Mouse (Mus musculus) limb, embryonic 14.5 days (tissue): Measurements from ENCODE around the gene Ubr1. TPM values are rescaled to one million over a fixed set of nuclear protein-coding genes. Genes with fewer than 3 reads are reported as not detected.

ENCODE experiments used
- ATAC-seq: fragments of 200-750 bp; cut with Nextera tagmentation; 2 replicates; pipeline ENCODE4 v1.8.0; 2017; ENCODE audit warnings: low read depth, moderate number of reproducible peaks, moderate TSS enrichment; ENCODE audit not compliant: low FRiP score
- DNase-seq: peaks from one replicate; pipeline ENCODE4 v3.0.0-alpha.2; 2015; ENCODE audit warnings: low spot score
- H3K27ac ChIP-seq: fragments of 300-500 bp; sonication (generic); replicated peaks from 2 replicates; pipeline ENCODE4 v1.5.1; 2014; ENCODE audit warnings: low read depth, mild to moderate bottlenecking, low read length, moderate library complexity, mixed read lengths
- H3K27me3 ChIP-seq: fragments of 300-500 bp; sonication (generic); 2 replicates; pipeline ENCODE4 v1.6.1; 2014; ENCODE audit warnings: low read length, mixed read lengths; ENCODE audit not compliant: control insufficient read depth, insufficient read depth
- H3K36me3 ChIP-seq: fragments of 300-500 bp; sonication (generic); 2 replicates; pipeline ENCODE4 v1.6.1; 2014; ENCODE audit warnings: mild to moderate bottlenecking, low read length, moderate library complexity, mixed read lengths; ENCODE audit not compliant: control insufficient read depth, insufficient read depth
- H3K4me1 ChIP-seq: fragments of 300-500 bp; sonication (generic); 2 replicates; pipeline ENCODE4 v1.6.1; 2014; ENCODE audit warnings: antibody characterized with exemption, low read length, mixed read lengths; ENCODE audit not compliant: control insufficient read depth, insufficient read depth
- H3K4me2 ChIP-seq: fragments of 300-500 bp; sonication (generic); replicated peaks from 2 replicates; pipeline ENCODE4 v1.6.1; 2014; ENCODE audit warnings: low read depth, mild to moderate bottlenecking, low read length, moderate library complexity; ENCODE audit not compliant: severe bottlenecking
- H3K4me3 ChIP-seq: fragments of 300-500 bp; sonication (generic); replicated peaks from 2 replicates; pipeline ENCODE4 v1.5.1; 2014; ENCODE audit warnings: low read length
- H3K9ac ChIP-seq: fragments of 300-500 bp; sonication (generic); 2 replicates; pipeline ENCODE4 v1.6.1; 2014; ENCODE audit warnings: mild to moderate bottlenecking, low read depth, low read length, moderate library complexity; ENCODE audit not compliant: severe bottlenecking
- H3K9me3 ChIP-seq: fragments of 300-500 bp; sonication (generic); 2 replicates; pipeline ENCODE4 v1.6.1; 2016; ENCODE audit warnings: low read length; ENCODE audit not compliant: control insufficient read depth
- POLR2A ChIP-seq: fragments of 200-500 bp; IDR thresholded peaks from 2 replicates; pipeline ENCODE4 v1.8.0; 2012; ENCODE audit warnings: inconsistent platforms, mild to moderate bottlenecking, moderate library complexity, borderline replicate concordance; ENCODE audit not compliant: insufficient read depth, insufficient read length; ENCODE audit errors: extremely low read depth
- WGBS: fragments of 180-500 bp; shearing (Covaris S2); extraction: QIAGEN DNeasy Blood & Tissue Kit; methylation state at CpG from one replicate; pipeline ENCODE4 v1.1.7; 2014; 5-methylcytosine and 5-hydroxymethylcytosine counted together
- polyA plus RNA-seq, 2 experiments: library from polyadenylated mRNA; depleted of rRNA in 1 of 2; stranded (reverse) in 1 of 2; unstranded in 1 of 2; fragments of >200 nt; fragmentation: Nextera tagmentation in 1 of 2; extraction: Ambion mirVana in 1 of 2; gene quantifications; 2 replicates each; pipeline versions ENCODE4 v1.2.1 to v1.2.3; 2012 to 2014

Ubr1 gene
- polyA plus RNA-seq, 2 experiments: 16.8 to 22.6 TPM

- Histone ChIP-seq H3K27ac (no peak overlapping the region), H3K9me3 (no peaks in the 10 kb centered on the region), H3K9ac (no peak overlapping the region), H3K4me2 (no peak overlapping the region), H3K36me3 (peaks cover 10% of the 10 kb centered on the region), H3K4me1 (peaks cover 7% of the 10 kb centered on the region), H3K27me3 (no peaks in the 10 kb centered on the region), H3K4me3 (no peak overlapping the region)
- WGBS: 92% methylated on average over 3 of the region's 3 CpGs
- TF ChIP-seq POLR2A: no peak
- no peak for DNase-seq
- ATAC-seq: no peak
Observed at GRCm38 (mm10) chr2:120965486-120965885, 5.0 kb downstream of the Ubr1 start.

- no peak overlapping the region for H3K4me2 ChIP-seq
- no peaks in the 10 kb centered on the region for H3K4me1 ChIP-seq
- H3K27ac ChIP-seq: no peak overlapping the region
- no peak overlapping the region for H3K9ac ChIP-seq
- H3K4me3 ChIP-seq: no peak overlapping the region
- no peaks in the 10 kb centered on the region for H3K27me3 ChIP-seq
- no peak for TF ChIP-seq POLR2A
- peaks cover 23% of the 10 kb centered on the region for H3K36me3 ChIP-seq
- ATAC-seq: no peak
- DNase-seq: no peak
- WGBS: 93% methylated on average over 7 of the region's 7 CpGs
- H3K9me3 ChIP-seq: no peaks in the 10 kb centered on the region
Observed at GRCm38 (mm10) chr2:120963110-120963509, 7.4 kb downstream of the Ubr1 start.

GRCm38 (mm10) chr2:120960261-120960660 lies 10.3 kb downstream of the Ubr1 start:
- Histone ChIP-seq H3K27ac (no peak overlapping the region), H3K4me3 (no peak overlapping the region), H3K9ac (no peak overlapping the region), H3K36me3 (peaks cover 26% of the 10 kb centered on the region), H3K4me1 (no peaks in the 10 kb centered on the region), H3K4me2 (no peak overlapping the region), H3K27me3 (no peaks in the 10 kb centered on the region), H3K9me3 (no peaks in the 10 kb centered on the region)
- 94% methylated on average over 1 of the region's 1 CpGs for WGBS
- DNase-seq: no peak
- no peak for TF ChIP-seq POLR2A
- no peak for ATAC-seq

DNA sequence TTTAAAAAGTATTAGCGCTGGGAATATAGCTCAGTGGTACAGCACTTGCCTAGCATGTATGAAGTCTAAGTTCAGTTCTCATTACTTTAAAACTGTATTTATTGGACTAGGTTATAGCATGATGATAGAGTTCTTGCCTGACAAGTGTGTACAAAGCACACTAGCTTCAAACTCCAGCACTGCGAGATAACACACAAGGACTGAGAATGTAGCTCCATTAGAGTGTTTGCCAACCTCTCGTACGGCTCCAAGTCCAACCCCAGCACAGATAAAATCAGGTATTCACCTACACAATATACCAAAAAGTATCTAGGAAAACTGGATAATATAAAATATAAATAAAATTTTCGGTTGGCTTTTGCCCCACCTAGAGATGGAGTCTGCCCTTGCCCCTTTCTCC lies 10.7 kb downstream of the Ubr1 start:
- H3K27me3 ChIP-seq: no peaks in the 10 kb centered on the region
- H3K9me3 ChIP-seq: no peaks in the 10 kb centered on the region
- no peak overlapping the region for H3K4me2 ChIP-seq
- H3K4me1 ChIP-seq: no peaks in the 10 kb centered on the region
- no peak overlapping the region for H3K27ac ChIP-seq
- 93% methylated on average over 5 of the region's 5 CpGs for WGBS
- no peak for ATAC-seq
- H3K4me3 ChIP-seq: no peak overlapping the region
- no peak for DNase-seq
- TF ChIP-seq POLR2A: no peak
- no peak overlapping the region for H3K9ac ChIP-seq
- H3K36me3 ChIP-seq: peaks cover 30% of the 10 kb centered on the region

DNA sequence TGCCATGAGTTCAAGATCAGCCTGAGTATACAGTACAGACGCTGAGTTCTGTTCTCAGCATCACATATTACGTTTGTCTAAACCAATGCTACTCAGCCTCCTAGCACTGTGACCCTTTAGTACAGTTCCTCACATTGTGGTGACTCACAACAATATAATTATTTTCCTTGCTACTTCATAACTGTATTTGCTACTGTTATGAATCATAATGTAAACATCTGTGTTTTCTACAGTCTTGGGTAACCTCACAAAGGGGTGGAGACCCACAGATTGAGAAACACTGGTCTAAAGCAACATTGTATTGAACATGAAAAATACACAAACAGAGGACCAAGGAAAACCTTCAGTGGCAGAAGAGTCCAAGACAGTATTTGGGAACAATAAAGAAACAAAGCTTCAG lies 11.2 kb downstream of the Ubr1 start:
- Histone ChIP-seq H3K9me3 (no peaks in the 10 kb centered on the region), H3K4me3 (no peak overlapping the region), H3K27ac (no peak overlapping the region), H3K9ac (no peak overlapping the region), H3K4me1 (no peaks in the 10 kb centered on the region), H3K4me2 (no peak overlapping the region), H3K36me3 (peaks cover 34% of the 10 kb centered on the region), H3K27me3 (no peaks in the 10 kb centered on the region)
- DNase-seq: no peak
- WGBS: 97% methylated on average over 2 of the region's 2 CpGs
- no peak for TF ChIP-seq POLR2A
- no peak for ATAC-seq
